Mouse (Mus musculus) neutrophil, adult 5-6 weeks (primary cell): ENCODE measurements around the gene Dtx1. TPM values are rescaled to one million over a fixed set of nuclear protein-coding genes. Genes with fewer than 3 reads are reported as not detected.

ENCODE experiments used
- ATAC-seq: fragments of 151-379, 151-347 bp; 2 replicates; pipeline ENCODE4 v1.8.0; 2017; ENCODE audit warnings: mild to moderate bottlenecking, moderate TSS enrichment; ENCODE audit not compliant: insufficient number of reproducible peaks, poor library complexity, low FRiP score, severe bottlenecking; ENCODE audit errors: extremely low read depth
- total RNA-seq: library from RNA; stranded (forward); fragments of 200-1000 nt; gene quantifications from 2 replicates; pipeline ENCODE4 v1.2.3, GENCODE M21; 2017

The Dtx1 gene
- total RNA-seq, 1 experiment from 2014 or later = 30.0 TPM

DNA sequence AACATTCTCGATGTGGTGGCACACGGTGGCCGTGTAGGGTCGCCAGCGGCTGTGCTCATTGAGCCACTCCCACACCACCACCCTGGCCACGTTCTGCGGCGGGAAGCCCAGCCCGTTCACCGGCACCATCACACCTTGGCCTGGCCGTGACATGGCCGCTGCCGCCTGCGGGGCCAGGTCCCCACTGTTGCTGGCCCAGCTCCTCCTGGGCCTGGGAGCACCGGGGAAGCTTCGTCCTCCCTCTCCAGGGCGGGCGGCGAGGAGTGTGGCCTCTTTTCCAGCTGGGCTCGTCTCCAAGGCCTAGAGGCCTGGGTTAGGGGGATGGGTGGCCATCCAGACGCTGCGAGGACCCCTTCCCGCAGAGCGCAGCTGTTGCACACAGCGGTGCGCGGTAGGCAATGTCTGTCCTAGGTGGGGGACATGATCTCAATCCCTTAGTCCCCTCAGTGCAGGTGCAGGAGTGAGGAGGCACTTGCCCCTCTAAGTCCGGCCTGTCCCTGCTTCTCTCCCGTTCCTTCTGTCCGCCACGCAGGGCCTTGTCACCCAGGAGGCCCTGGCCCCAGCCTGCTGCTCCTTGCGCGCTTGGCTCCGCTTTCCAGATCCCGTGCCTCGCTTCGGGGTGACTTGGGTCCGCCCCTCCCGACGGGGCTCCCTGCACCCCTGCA lies 1.4 kb downstream of the Dtx1 start:
- ATAC-seq = no peak

GRCm38 (mm10) chr5:120706976-120707375 lies 4.8 kb downstream of the Dtx1 start:
- no peak for ATAC-seq

DNA sequence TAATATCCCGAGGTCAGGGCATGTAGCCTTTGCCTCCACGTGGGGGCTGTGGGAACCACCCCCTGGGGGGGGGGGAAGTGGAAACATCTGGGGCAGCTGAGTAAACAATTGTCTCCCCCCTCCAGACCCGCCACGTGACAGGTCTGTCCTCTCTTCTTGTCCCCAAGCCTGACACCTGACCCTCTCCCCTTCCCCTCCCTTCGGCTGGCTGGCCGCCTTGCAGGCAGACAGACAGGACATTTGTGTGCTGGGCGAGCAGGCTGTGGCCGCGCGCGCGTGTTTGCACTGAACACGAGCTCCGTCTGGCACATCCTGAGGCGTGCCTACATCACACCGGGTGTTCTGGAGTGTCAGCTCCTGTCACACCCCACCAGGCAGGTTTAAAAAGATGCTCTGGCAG lies 5.2 kb downstream of the Dtx1 start:
- no peak for ATAC-seq

GRCm38 (mm10) chr5:120704421-120704820 lies 7.3 kb downstream of the Dtx1 start:
- ATAC-seq = peak; percentile 37; the same call in 1 of the 2 replicates

- ATAC-seq = no peak
These were observed 8.1 kb downstream of the Dtx1 start for GRCm38 (mm10) chr5:120703660-120704059.

DNA sequence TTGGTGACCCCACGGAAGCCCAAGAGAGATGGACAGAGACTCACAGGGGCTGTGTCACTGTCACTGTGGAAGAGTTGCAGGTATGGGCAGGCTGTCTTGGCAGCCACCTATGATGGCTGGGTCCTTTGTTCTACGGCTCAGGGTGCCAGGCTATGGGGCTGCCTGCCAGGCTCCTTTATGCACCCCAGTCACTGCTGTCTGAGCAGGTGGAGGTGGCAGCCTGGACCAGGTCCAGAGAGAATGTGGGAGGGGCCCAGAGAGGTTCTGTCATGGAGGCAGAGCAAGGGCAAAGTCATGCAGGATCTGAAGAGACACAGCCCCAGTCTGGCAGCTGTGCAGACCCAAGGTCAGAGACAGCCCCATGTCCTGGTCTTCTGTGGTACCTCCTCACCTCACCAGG lies 8.8 kb downstream of the Dtx1 start:
- no peak for ATAC-seq

GRCm38 (mm10) chr5:120702421-120702820 lies 9.3 kb downstream of the Dtx1 start:
- no peak for ATAC-seq

DNA sequence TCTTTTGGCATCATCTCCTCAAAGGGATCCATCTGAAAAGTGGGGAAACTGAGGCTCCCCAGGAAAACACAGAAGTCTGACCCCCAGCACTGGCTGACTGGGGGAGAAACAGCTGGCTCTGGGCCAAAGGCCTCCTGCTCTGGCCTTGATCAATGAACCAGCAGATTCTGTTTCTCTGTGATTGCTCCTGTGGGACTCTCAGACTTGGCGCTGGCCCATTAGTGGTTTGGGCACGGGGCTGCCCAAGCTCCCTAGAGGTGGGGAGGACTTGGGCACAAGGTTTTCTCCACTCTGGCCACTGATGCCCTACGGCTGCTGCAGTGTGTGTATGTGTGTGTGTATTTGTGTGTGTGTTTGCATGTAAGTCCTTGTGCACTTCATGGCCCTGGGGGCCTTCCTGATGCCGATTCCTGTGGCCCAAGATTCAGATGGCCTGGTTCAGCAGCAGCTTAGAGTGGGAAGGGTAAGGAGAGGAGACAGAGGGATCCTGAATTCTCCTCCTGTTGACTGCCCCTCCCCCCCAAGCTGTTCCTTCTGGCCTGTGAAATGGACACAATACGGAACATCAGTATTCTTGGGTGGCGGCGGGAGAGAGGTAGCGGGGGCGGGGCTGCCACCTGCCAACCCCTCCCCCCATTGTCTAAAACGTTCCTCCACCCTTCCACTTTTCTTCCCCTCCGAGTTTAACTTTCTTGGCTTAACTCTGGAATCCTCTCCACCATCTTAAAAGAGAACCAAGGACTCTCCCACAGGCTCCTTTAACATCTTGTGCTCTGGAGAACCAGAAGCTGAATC lies 10.5 kb downstream of the Dtx1 start:
- no peak for ATAC-seq

DNA sequence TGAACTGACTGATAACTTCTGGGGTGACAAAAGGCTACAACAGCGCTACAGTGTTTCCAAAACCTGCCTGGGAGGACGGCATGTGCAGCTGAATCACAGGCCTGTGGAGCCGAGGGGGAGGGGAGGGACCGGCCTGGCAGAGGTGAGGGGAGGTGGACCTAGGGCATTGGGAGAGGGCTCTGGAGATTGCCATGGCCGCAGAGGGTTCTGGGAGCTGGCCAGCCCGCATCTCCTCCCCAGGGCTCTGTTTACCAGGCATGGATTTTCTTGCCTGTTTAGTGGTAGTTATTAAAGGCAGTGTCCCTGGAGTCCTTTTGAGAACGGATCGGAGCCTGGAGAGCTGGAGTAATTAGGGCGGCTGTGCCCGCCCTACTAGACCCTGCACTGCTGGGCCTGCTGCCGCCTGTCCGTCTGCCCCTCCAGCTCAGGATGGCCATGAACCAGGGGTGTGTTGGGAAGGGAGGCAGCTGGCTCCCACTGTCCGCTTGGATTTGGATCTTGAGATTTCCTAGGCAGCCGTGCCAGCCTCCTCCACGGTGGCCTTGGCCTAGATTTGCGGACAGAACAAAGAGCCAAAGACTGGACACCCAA lies 12.8 kb downstream of the Dtx1 start:
- ATAC-seq = no peak

DNA sequence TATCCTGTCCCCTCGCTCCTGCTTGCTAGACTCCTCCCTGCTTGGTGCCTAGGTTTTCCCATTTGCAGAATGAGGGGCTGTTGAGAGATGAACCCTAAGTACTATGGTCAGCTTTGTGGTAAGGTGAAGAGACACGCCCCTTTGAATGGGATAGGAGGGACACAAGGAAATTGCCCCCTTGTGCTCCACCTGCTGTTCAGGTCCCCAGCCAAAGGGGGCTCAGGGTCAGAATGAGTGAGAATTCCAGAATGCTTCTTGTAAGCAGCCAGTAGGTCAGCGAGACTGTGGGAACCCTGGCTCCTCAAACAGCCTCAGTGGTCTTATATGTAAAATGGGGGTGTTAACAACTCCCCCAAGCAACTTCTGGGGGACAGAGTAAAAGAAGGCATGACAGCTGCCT lies 13.5 kb downstream of the Dtx1 start:
- ATAC-seq = no peak

DNA sequence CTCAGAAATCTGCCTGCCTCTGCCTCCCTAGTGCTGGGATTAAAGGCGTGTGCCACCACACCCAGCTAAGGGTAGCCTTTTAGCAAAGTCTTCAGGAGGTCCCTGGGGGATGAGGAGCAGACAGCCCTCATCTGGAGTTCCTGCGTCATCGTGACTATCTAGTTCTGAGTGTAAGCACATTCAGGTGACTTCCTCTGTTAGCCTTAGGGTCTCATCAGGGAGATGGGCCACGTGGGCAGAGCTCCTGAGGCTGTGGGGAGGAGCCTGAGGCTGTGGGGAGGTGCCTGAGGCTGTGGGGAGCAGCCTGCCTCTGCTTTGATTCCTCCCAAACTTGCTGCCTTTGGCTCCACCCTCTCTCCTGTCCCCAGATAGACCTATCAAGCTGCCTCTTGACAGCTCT lies 14.9 kb downstream of the Dtx1 start:
- peak; percentile 50 for ATAC-seq

GRCm38 (mm10) chr5:120696057-120696743 lies 15.5 kb downstream of the Dtx1 start:
- ATAC-seq = no peak

DNA sequence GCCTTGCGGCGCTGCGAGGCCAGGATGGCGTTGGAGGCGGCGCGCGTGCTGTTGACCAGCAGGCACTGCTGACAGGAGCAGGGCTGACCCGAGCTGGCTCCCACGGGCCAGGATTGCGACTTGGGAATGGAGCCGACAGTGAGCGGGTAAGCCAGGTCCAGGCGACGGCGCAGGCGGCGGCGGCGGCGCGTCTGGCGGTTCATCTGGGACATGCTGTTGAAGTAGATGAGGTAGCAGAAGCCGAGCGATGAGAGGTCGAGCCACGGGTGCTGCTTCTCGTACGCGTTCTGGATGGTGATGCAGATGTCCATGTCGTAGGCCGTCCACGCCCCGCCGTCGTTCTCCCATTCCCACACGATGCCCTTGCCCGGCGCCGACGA lies 17.0 kb downstream of the Dtx1 start:
- ATAC-seq = no peak

- ATAC-seq = peak; percentile 84
These were observed 17.6 kb downstream of the Dtx1 start for GRCm38 (mm10) chr5:120693931-120694694.

- ATAC-seq = no peak
These were observed 19.7 kb downstream of the Dtx1 start for GRCm38 (mm10) chr5:120692034-120692433.

GRCm38 (mm10) chr5:120690417-120690816 lies 21.3 kb downstream of the Dtx1 start:
- ATAC-seq = no peak

GRCm38 (mm10) chr5:120688434-120688833 lies 23.3 kb downstream of the Dtx1 start:
- no peak for ATAC-seq

DNA sequence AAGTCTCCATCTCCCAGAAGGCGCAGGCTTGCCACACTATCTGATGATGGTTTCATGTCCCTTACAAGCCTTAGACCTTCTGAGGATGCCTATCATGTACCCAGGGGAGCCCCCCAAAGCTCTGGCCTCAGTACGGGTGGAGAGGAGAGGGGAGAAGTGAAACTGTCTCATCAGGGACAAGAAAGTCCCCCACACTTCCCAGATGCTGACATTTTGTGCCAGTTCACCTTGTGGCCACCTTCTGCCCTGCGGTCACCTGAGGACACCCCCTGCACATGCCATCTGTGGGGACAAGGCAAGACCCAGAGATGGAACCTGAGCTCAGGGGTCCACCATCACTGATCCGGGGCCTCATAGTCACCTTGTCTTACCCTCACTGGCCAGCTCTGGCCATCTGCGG lies 23.8 kb downstream of the Dtx1 start:
- ATAC-seq = peak; percentile 30; the same call in 1 of the 2 replicates

DNA sequence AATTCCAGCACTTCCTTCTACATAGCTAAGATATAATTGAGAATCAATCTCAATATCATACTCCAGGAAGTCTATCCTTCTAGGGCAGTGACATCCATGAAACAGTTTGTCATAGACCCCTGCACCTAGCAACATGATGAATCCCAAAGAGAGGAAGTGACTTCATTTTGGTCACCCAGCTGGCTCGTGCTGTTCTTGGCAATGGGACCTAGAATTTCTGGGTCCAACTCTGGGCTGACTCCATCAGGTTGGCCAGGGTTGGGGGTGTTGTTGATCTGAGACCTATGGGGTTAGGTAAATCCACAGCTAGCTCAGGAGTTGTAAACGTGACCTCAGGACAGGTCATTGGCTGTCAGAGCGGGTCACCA lies 24.3 kb downstream of the Dtx1 start:
- ATAC-seq = no peak
